Mouse (Mus musculus) gastrocnemius, adult 18-20 months (tissue): ENCODE data around the gene Cds2. TPM values are rescaled to one million over a fixed set of nuclear protein-coding genes. Genes with fewer than 3 reads are reported as not detected.
"Not testable (repeated sequence)": the region's sequence is repeated elsewhere in the genome, so short reads cannot be mapped to it uniquely, and the experiment has no call there.

ENCODE experiments used
- DNase-seq: peaks from one replicate; pipeline ENCODE4 v3.0.0; 2021; ENCODE audit warnings: low spot score
- total RNA-seq, 2 experiments: library from RNA; stranded (reverse); gene quantifications; 2 replicates each; pipeline ENCODE4 v1.2.3; 2021

Cds2 gene
- total RNA-seq, 2 experiments from 2014 or later, result 14.6 to 20.6 TPM

DNA sequence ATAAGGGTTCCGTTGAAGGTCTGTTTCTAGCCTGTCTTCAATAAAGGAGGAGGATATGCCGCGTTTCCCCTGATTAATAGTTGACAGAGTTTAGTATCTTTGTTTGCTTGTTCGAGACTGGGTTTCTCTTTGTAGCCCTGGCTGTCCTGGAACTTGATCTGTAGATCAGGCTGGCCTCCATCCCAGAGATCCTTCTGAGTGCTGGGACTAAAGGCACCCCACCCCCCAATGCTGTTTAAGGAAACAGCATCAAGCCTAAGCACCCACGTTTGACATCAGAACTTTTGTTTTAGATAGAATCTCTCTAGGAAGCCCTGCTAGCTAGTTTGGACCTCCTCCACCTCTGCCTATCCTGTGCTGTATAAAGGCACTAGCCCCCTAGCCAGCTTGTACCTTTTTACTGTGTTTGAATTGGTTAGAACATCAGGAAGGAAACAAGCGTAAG lies 1.3 kb downstream of the Cds2 start:
- DNase-seq, result no peak

DNA sequence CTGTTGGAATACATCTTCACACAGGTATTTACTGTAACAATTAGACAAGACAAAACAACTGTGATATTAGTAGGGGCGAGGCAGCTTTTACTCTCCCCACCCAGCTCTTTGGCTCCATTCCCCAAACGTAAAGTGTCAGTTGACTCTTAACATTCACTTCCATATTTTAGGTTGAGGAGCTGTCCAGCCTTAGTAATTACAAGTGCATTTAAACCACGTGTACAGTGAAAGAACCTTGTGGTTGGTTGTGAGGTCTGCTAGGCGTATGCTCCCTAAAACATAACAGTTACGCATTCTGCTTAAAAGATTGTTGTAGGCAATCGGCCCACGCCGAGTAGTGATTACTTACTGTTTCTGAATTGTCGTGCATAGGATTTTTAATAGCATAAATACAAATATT lies 2.2 kb downstream of the Cds2 start:
- no peak for DNase-seq

DNA sequence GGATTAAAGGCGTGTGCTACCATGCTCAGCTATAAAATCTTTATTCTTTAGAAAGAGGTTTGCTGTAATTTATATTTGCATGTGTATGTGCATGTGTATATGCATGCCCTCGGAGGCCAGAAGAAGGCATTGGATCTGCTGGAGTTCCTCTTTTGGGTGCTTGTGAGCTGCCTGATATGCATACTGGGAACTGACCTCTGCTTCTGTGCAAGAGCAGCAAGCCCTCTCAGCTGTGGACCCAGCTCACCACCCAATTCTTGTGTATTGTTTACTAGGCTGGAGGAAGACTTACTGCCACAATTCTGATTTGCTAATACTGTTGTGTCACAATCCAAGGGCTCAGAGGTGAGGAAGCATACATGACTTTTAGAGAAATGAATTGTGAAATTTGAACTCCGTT lies 3.1 kb downstream of the Cds2 start:
- DNase-seq, result no peak

DNA sequence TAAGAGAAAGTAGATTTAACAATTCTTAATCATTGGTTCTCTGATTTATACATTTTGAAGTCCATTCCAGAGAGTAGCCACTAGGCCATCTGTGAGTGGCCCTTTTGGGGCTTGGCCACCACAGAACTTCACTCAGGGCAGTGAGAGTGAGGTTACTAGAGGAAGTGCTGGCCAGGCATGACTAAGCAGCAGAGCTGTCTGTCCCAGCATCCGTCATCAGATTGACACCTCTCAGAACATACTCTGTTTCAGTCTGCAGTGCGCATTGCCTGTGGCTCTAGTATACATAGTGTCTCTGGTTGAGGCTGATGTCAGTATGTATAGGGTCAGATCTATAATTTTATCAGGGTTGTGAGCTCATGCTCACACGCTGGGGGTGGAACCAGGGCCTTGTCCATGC lies 6.3 kb downstream of the Cds2 start:
- peak; percentile 25 for DNase-seq

DNA sequence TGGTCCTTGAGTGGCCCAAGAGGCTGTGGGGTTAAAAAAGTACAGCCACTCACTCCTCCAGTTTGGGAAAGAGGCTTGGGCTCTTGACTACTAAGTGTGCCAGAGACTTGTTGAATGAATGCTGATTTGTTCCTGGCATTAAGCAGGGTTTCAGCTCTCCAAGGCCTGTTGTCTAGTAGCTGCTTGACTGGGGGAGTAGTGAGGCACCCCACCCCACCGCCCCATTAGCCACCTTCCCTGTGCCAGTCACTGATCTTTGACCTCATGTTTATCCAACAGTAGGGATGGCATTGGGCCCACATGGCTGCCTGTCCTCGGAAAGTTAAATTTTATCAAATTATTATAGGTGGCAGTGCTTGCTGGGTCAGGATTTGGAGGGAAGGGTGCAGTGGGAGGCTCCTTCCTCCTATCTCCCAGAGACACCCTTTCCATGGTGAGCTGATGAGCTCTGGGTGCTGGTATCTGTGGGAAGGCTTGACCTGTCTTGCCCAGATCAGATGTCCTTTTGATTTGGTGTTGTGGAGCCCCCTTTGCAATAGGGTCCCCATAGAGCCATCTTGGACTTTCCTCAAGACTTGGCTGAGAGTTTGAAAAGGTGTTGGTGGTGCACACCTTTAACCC lies 7.5 kb downstream of the Cds2 start:
- no peak for DNase-seq

DNA sequence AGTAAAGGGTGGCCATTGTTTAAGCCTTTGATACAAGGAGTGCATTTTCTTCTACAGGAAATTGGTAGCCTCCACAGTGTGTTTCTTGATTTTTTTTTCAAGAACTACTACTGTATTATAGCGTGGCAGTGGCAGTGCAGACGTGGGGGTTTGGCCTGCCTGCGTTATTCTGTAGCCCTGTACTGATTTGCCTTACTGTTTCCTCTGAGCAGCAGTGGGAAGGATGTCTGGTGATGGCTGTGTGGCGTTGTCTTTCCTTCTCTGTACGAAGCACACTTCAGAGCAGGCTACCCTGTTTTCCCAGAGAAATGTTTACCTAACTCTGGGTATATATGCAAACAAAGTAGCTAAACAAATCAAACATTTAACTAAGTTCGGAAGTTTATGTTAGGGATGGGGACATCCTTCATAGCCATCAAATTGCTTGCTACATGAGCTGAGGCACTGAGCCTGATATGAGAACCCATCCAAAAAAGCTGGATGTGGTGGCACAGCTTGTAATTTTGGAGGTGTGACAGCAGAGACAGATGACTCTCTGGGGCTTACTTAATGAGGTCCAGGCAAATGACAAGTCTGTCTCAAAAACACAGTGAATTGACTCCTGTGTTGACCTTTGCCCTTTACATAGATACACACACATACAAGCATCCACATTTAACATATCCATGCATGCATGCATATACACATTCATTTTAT lies 9.9 kb downstream of the Cds2 start:
- no peak for DNase-seq

DNA sequence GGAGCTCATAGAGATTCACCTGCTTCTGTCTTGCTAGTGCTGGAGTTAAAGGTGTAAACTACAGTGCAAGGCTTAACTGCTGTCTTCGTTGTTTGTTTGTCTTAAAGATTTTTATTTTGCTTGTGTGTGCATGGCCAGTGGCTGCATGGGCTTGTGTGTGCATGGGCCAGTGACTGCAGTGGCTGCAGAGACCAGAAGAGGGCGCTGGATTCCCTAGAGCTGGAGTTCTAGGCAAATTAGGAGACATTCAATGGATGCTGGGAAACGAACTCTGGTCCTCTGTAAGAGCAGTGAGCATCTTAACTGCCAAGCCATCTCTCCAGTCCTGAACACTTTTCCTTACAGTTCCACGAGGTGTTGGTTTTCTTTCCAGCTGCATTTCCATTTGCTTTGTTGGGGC lies 12.6 kb downstream of the Cds2 start:
- no peak for DNase-seq

DNA sequence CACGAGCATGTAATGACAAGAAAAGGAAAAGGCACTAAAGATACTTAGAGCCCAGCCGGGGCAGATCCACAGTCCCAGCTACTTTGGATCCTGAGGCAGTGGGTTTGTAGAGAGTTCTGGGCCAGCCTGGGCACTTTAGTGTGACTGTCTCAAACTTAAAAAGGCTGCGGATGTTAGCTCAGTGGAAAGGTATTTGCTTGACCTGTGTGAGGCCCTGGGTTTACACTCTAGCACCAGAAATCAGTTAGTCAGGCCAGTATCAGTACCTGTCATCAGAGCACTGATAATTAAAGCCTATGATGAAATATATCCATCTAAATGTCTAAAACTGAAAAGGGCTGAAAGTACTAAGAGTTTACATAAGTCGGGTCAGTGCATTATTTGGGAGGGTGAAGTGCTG lies 13.3 kb downstream of the Cds2 start:
- DNase-seq, result no peak

DNA sequence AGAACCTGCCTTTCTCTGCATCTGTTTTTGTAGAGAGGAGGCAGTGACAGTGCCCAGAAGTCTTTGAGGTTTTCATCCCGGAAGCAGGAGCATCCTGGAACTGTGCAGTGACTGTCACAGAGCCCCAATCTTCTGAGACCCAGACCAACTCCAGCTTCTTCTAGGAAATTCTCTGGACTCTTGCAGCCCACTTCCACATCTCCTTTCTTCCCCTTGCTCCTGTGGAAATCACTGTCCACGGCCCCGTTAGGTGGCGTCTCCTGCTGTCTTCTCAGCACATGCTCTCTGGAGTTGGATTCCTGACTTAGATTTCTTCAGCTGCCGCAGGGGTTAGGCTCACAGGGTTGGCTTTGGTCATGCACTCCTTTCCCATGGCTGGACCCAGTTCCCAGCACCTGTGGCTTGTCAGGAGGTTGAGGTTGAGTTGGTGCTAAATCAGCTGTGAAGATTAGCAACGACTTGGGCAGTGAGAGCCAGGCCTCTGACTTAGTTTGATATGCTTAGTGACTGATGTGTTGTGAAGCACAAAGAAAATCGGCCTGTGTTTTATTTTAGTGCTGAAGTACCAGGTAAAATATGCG lies 15.4 kb downstream of the Cds2 start:
- peak; percentile 25 for DNase-seq

DNA sequence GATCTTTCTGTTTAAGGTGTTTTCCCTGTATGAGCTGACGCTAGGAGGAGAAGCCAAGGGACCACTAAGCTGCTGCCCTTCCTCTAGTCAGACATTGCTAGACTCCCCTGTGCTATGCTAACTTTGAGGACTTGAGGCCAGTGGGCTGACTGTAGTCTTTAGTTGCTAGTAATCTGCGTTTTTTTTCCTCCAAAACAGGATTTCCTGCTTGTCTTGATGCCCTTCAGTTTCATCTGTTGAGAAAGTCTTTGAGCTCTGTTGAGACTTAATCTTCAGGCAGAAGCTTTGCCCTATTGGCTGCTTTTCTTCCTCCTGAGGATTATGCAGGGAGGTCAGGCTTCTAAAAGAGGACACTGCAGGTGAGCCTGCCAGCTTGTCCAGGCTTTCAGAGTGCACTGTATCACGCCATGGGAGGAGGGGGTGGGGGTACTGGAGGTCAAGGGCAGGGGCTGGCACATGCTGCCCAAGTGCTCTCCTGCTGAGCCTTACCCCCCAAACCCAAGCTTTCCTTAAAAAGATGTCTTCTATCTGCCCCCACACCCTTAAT lies 16.5 kb downstream of the Cds2 start:
- no peak for DNase-seq

DNA sequence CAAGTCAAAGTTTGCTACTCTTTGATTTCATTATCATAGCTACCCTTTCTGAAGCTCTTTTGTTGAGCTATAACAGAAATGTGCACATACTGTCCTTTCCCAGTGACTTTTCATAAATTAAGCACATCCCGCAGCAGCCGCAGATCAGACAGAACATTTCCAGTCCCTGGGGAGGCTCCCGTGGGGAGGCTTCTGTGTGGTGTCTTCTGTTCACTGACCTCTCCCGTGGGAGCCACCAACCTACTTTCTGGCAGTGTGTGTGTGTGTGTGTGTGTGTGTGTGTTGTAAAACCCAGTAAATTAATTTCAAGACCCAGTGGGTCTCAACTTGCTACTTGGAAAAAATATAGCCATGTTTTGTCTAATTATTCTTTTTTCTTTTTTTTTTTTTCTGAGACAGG lies 17.0 kb downstream of the Cds2 start:
- DNase-seq, result peak; percentile 26

DNA sequence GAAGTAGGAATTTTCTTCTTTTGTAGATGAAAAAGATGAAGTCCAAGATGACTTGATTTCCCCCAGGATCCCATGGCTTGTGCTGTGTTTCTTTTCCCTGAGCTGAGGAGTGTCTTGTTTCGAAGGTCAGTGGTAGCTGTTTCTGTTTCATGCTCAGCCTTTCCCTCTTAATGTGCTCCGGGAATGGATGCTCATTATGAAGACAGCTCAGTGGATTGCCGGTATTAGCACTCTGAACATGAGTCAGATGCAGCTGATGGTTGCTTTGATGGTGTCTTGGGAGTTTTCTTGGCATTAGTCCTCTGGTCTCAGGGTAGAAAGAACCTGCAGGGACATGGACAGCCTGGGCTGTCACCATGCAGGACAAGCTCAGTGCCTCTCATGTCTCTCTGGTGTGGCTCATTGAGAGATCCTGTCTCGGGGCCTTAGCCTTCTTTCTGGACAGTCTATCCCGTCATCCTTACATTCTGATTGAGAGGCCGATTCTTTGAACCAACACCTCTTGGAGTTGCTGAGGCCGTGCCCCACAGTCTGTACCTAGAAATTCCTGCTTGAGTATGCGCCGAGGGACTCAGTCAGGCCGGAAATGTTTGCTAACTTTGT lies 17.7 kb downstream of the Cds2 start:
- no peak for DNase-seq

DNA sequence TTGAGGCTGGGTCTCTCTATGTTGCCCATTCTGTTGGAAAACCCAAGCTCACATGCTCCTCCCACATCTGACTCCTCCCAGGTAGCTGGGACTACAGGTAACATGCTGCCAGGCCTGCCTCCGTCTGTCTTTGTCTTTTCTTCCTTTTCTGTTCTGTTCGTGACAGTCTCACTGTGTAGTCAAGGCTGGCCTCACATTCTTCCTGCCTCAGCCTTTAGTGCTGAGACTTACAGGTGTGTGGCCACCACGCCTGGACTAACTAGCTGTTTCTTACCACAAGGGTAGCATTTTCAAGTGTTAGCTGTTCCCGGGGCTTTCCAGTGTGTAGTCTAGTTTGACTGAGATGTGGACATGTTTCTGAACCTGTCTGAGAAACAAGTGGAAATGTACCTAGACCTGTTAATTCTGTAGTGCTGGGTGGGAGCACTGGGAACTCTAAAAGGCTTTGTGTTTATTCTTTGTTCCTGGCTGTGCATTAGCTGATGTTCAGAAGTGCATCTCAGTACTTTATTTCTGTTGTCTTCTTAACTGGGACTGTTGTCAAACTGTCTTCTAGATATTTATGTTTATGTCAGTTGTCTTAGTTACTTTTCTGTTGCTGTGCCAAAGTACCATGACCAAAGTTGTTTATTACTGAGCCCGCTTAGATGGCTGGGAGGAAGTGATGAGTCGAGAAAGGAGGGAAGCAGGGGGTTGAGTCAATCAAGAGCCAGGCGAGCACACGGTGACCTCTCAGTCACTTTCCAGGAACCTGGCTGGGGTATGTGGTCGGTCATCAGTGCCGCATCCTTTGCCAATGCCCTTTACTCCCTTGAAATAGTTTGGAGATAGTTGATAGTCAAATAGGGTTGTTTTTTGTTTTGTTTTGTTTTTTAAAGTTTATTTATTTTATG lies 18.9 kb downstream of the Cds2 start:
- DNase-seq, result no peak

DNA sequence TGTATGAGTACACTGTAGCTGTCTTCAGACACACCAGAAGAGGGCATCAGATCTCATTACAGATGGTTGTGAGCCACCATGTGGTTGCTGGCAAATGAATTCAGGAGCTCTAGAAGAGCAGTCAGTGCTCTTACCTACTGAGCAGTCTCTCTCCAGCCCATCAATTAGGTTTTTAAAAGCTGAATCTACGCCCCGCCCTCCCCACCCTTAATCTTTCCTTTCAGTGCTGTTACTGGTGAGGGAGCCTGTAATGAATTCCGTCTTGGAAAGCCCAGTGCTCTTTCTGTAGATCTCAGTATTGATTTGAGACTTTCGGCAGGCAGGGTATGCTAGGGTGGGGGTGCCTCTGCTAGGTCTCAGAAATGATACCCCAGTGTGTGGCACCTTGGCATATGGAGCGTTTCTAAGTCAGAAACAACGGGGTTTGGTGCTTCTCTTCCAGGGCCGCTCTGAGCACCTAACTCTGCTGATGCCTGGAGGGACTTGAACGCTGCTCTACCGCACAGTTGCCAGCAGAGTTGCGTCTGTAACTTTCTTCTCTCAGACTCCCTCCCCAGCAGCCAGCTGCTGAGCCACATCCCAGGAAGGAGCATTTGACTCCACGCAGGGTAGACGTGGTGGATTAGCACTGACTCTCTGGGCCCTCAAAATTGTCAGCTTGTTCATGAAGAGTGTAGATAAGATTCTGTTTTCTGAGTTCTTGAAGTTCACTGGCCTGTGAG lies 19.7 kb downstream of the Cds2 start:
- no peak for DNase-seq

DNA sequence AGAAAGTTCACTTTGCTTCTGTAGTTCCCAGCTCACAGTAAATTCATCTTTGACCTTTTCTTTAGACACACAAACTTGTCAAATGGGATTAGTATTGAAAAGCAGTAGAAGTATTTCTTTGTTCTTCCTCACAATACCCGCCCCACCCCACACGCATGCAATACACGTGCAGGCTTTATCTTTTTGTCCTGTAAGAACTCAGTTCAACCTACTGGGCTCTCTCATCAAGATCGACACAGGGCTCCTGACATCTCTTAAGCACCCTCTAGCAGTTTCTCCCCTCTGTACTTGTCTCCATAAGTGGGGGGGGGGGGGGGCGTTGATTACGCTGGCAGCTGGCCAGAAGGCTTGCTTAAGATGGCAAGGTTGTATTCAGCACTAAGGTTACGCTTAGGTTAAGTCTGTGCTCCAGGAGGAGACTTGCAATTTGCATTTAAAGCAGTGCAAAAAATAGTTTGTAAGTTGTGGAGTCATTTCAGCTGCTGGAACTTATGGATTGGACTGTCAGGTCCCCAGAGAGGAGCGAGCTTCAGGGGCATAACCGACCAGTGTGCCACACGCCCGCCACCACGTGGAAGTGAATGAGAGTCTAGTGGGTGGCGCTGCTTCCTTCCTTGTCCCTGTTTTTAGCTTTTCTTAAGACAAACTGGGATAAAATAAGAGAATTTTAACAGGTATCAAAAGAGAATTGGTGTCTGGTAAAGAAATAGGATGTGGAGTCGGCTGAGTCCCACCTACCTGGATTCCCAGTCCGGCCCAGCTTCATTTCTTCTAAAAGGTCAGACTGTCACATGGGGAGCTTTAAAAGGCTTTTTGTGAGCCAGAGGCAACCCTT lies 20.5 kb downstream of the Cds2 start:
- no peak for DNase-seq

DNA sequence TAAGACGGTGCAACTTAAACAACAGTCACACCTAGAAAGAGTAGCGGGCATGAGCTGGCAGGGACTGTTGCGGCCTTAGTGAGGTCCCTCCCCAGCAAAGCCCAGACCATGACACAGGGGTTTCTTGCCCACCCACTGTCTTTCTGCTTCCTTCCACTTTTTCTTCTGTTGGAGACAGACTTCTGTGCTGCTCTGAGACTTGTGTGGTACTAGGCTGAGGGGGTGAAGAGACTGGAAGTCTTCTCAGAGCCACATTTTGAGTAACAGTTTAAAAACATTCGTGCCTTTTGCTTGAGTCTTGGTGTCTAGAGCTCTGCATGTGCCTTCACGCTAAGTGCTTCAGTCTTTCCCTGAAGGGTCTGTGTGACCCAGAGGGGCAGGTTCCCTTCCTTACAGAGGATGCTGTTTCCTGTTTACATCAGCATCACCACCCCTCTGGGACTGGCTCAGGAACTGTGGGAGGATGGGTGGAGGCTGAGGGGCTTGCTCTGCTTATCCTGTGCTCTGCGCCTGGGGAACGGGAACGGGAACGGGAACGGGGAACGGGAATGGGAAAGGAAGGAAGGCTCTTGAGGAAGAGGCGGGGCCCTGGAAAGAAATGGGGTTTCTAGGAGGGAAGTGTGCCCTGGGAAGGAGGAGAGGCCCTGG lies 21.7 kb downstream of the Cds2 start:
- peak; percentile 55 for DNase-seq

DNA sequence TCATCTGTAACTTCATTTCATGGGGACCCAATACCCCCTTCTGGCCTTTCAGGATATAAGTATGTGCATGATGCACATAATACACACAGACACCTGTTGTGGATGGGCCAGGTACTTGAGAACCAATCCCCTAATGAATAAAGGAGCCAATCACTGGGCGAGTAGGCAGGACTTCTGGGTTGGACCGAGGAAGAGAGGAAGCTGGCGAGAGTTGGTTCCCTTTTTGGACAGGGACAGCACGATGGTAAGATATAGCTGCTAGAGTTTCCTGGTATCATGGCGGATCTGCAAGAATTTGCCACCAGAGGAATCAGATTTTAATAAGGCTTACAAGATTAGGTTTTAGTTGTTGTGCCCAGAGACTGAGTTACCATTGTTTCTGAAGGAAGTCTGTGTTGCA lies 22.8 kb downstream of the Cds2 start:
- not testable (repeated sequence) for DNase-seq

DNA sequence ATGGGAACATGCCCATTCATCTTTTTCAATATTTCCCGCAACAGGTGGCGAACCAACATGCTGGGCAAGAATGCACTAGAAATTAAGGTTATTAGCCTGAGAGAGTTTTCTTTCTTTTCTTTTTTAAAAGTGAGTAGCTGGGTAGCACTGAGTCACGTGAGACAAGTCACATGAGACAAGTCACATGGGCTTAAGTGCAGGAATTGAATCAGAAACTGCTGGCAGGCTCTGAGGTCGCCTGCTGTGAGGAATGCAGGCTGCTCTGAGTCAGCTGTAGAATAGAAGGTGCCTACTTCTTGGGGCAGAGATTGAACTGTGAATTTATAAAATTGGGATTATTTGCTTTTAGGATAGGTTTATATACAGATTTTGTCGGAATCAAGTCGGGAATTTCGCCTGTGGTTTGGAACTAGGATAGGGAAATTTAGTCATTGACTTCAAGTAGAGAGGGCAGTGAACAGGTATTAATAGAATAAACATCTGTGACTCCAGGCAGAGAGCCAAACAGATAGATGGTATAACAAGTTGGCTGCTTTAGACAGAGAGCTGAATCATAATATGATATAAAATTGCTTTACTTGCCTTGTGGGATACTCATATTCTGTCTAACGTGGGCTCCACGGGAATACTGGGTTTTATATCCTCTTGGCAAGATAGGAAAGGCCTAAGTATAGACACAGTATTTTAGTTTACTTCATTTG lies 23.6 kb downstream of the Cds2 start:
- peak; percentile 61 for DNase-seq

DNA sequence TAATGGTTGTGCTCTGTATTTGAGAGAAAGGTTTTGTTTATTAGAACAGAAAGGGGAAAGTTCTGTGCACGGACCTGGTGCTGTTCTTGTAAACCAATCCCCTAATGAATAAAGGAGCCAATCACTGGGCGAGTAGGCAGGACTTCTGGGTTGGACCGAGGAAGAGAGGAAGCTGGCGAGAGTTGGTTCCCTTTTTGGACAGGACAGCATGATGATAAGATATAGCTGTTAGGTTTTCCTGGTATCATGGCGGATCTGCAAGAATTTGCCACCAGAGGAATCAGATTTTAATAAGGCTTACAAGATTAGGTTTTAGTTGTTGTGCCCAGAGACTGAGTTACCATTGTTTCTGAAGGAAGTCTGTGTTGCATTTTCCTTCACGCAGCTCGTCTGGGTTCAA lies 26.3 kb downstream of the Cds2 start:
- DNase-seq, result not testable (repeated sequence)
